Mouse (Mus musculus): Measurements from ENCODE around the gene Mief2.

DNA sequence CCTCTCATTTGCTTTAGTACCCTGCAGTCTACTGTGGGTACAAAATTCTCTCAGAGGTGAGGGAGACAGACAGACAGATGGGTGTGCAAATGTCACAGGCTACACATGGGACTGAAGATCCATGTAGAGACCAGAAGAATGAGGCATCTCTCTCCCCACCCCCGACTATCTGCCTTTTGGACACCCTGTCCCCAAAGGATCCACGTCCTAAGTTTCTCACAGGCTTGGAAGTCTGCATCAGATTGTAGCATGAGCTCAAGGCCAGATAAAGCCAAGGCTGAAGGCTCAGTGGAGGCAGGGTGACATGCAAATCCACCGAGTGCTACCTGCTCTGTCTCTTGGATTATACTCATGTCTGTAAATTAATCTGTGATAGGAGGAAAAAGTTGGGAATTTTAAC lies 8.3 kb downstream of the Mief2 start:
- TF ChIP-seq GATA1 (IDR thresholded peaks at IDR 0.05; ENCODE audit: borderline replicate concordance, low read length): no peak
- TF ChIP-seq FLI1 (IDR thresholded peaks at IDR 0.05; ENCODE audit: low read length): no peak

All from megakaryocyte, embryonic 14.5 days (primary cell).